ENCODE assay signal across 18 mouse cellular contexts in genomic region chrX:144612753-144613152, GRCm38 (mm10).
"Had no signal": no experiment of that assay in that cellular context is flagged by ENCODE, and none has a peak within 500 bp of the region (broad histone marks: within the 10 kb centered on the region; RNA-seq: fewer than 3 reads in every experiment).

No protein-coding gene starts in this region.

- H3K4me2 ChIP-seq: lung, embryonic 14.5 days; midbrain, embryonic 12.5 days; neural tube, embryonic 13.5 days; neural tube, embryonic 15.5 days had no signal

- DNase-seq: lung, embryonic 14.5 days; lung, postnatal 10 days; lung, postnatal 4 days; midbrain, embryonic 14.5 days; retina, postnatal 1 day; right cerebral cortex, adult 18-20 months; right cerebral cortex, postnatal 25 days; right cerebral cortex, postnatal 4 days; spleen, adult 18-20 months; thymus, adult 18-20 months; thymus, postnatal 14 days; thymus, postnatal 36 days had no signal

- H3K9me3 ChIP-seq: midbrain, embryonic 10.5 days; midbrain, embryonic 12.5 days; neural tube, embryonic 13.5 days; neural tube, embryonic 15.5 days had no signal

- H3K9ac ChIP-seq: lung, embryonic 14.5 days; midbrain, embryonic 12.5 days; neural tube, embryonic 13.5 days; neural tube, embryonic 15.5 days had no signal

- H3K4me1 ChIP-seq: midbrain, embryonic 10.5 days; midbrain, embryonic 12.5 days; neural tube, embryonic 13.5 days; neural tube, embryonic 15.5 days had no signal

- H3K27me3 ChIP-seq: midbrain, embryonic 12.5 days; neural tube, embryonic 13.5 days; neural tube, embryonic 15.5 days had no signal

- H3K36me3 ChIP-seq: midbrain, embryonic 10.5 days; midbrain, embryonic 12.5 days; neural tube, embryonic 13.5 days; neural tube, embryonic 15.5 days had no signal

- H3K4me3 ChIP-seq: midbrain, embryonic 10.5 days; midbrain, embryonic 12.5 days; myocyte; neural tube, embryonic 13.5 days; neural tube, embryonic 15.5 days had no signal

- ATAC-seq: midbrain, embryonic 16.5 days had no signal

- H3K27ac ChIP-seq: midbrain, embryonic 10.5 days; midbrain, embryonic 12.5 days; neural tube, embryonic 13.5 days; neural tube, embryonic 15.5 days had no signal
